Mouse (Mus musculus) megakaryocyte-erythroid progenitor cell, adult 5-6 weeks (primary cell): Measurements from ENCODE around the gene Itga9. TPM values are rescaled to one million over a fixed set of nuclear protein-coding genes. Genes with fewer than 3 reads are reported as not detected.
A peak's percentile ranks its signal among the peaks of the same experiment; 100 is the strongest.

Experiments
- ATAC-seq: replicated peaks from 2 replicates; pipeline ENCODE4 v1.8.0; 2016; ENCODE audit warnings: mild to moderate bottlenecking, inconsistent platforms; ENCODE audit not compliant: severe bottlenecking, poor library complexity, low FRiP score, low TSS enrichment
- total RNA-seq, 2 experiments: library from RNA; stranded (forward) in 1 of 2; stranded (reverse) in 1 of 2; fragments of 200-1000, 215-1000 nt in 1 of 2; fragments of >200 nt in 1 of 2; fragmentation: Nextera tagmentation in 1 of 2; gene quantifications; 2 replicates each; pipeline ENCODE4 v1.2.3; 2014 to 2017

The Itga9 gene
- total RNA-seq, 2 experiments from 2014 or later: 0.02 TPM; not detected in 1

- peak; percentile 56 for ATAC-seq
Observed at GRCm38 (mm10) chr9:118944388-118944787, 337.9 kb downstream of the Itga9 start.

- no peak for ATAC-seq
Observed at GRCm38 (mm10) chr9:118948486-118948885, 342.0 kb downstream of the Itga9 start.

GRCm38 (mm10) chr9:118949124-118949523 lies 342.6 kb downstream of the Itga9 start:
- ATAC-seq: no peak

- no peak for ATAC-seq
Observed at GRCm38 (mm10) chr9:118949654-118950053, 343.2 kb downstream of the Itga9 start.

- no peak for ATAC-seq
Observed at GRCm38 (mm10) chr9:118950061-118950460, 343.6 kb downstream of the Itga9 start.

Other genes with a start within 250 kb of the Itga9 start
- gene Eomes, start 128.5 kb upstream of the Itga9 start, total RNA-seq (2014; fragmentation: Nextera tagmentation): not detected in 2 replicates
- 1.2 TPM in 1 of 2 replicates, not detected in the other for gene Eomes, start 128.5 kb upstream of the Itga9 start, total RNA-seq (2017)
- gene Golga4, start 100.4 kb upstream of the Itga9 start, total RNA-seq (2014; fragmentation: Nextera tagmentation): 48.5 and 49.5 TPM in 2 replicates
- gene Golga4, start 100.4 kb upstream of the Itga9 start, total RNA-seq (2017): 74.2 and 87.3 TPM in 2 replicates